Mouse (Mus musculus) ES-E14 (cell line): Measurements from ENCODE around the gene Pafah2. TPM values are rescaled to one million over a fixed set of nuclear protein-coding genes. Genes with fewer than 3 reads are reported as not detected.

Experiments
- DNase-seq: peaks from one replicate; pipeline ENCODE4 v3.0.0-alpha.2; 2013; ENCODE audit warnings: low read depth, low spot score
- H3K27ac ChIP-seq: 2 replicates; pipeline ENCODE4 v1.5.1; 2012; ENCODE audit warnings: low read depth, mild to moderate bottlenecking, low read length, moderate library complexity, mixed read lengths; ENCODE audit not compliant: poor library complexity, insufficient read depth, severe bottlenecking
- H3K36me3 ChIP-seq: 2 replicates; pipeline ENCODE4 v1.6.1; 2012; ENCODE audit warnings: mild to moderate bottlenecking, low read length, moderate library complexity, mixed read lengths; ENCODE audit not compliant: control insufficient read depth, poor library complexity, insufficient read depth, severe bottlenecking
- H3K4me1 ChIP-seq, 2 experiments: fragments of 150-350 bp in 1 of 2; sonication (generic) in 1 of 2; 2 replicates each; pipeline ENCODE4 v1.6.1; 2012; ENCODE audit warnings: low read length in 2 of 2, mild to moderate bottlenecking in 1 of 2, mixed read lengths in 1 of 2; ENCODE audit not compliant: control insufficient read depth in 2 of 2, insufficient read depth in 2 of 2, poor library complexity in 1 of 2
- H3K4me3 ChIP-seq, 2 experiments: fragments of 150-350 bp in 1 of 2; sonication (generic) in 1 of 2; 2 replicates each; pipeline ENCODE4 v1.5.1; 2012; ENCODE audit warnings: low read length in 2 of 2, low read depth in 1 of 2, mild to moderate bottlenecking in 1 of 2, mixed read lengths in 1 of 2; ENCODE audit not compliant: insufficient read depth in 1 of 2, poor library complexity in 1 of 2, severe bottlenecking in 1 of 2
- H3K9ac ChIP-seq: 2 replicates; pipeline ENCODE4 v1.6.1; 2012; ENCODE audit warnings: low read depth, mild to moderate bottlenecking, low read length, mixed read lengths; ENCODE audit not compliant: poor library complexity, insufficient read depth, severe bottlenecking
- H3K9me3 ChIP-seq: fragments of 150-350 bp; sonication (generic); 2 replicates; pipeline ENCODE4 v1.6.1; 2012; ENCODE audit warnings: low read depth, mild to moderate bottlenecking, low read length; ENCODE audit not compliant: control insufficient read depth, insufficient read depth
- CHD2 ChIP-seq: IDR thresholded peaks from 2 replicates; pipeline ENCODE4 v1.6.1; 2014; ENCODE audit warnings: mild to moderate bottlenecking, low read depth, low read length, inconsistent platforms
- HCFC1 ChIP-seq: IDR thresholded peaks from 2 replicates; pipeline ENCODE4 v1.6.1; 2012; ENCODE audit warnings: low read length, inconsistent platforms, borderline replicate concordance; ENCODE audit not compliant: insufficient read depth
- MAFK ChIP-seq: IDR thresholded peaks from 2 replicates; pipeline ENCODE4 v1.6.1; 2014; ENCODE audit warnings: mild to moderate bottlenecking, low read depth, low read length, inconsistent platforms; ENCODE audit not compliant: insufficient read depth
- ZC3H11A ChIP-seq: IDR thresholded peaks from 2 replicates; pipeline ENCODE4 v1.6.1; 2012; ENCODE audit warnings: low read depth, mild to moderate bottlenecking, inconsistent platforms, low read length, borderline replicate concordance
- ZNF384 ChIP-seq: IDR thresholded peaks from 2 replicates; pipeline ENCODE4 v1.6.1; 2012; ENCODE audit warnings: low read depth, low read length, inconsistent platforms
- in situ Hi-C, 2 experiments: fragments of 600-800 bp; cut with MboI; formaldehyde crosslinking; loops; one replicate each; pipeline ENCODE4 v1.15.1; 2025; ENCODE audit warnings: low sequenced_read_pairs in 2 of 2, inconsistent platforms in 1 of 2; ENCODE audit not compliant: unreplicated experiment in 2 of 2
- total RNA-seq: library from RNA; depleted of rRNA; stranded (reverse); fragments of 300-350 nt; gene quantifications from 2 replicates; pipeline ENCODE4 v1.2.3, GENCODE M21; 2012

Gene Pafah2
- total RNA-seq, 1 experiment: 15.8 TPM

DNA sequence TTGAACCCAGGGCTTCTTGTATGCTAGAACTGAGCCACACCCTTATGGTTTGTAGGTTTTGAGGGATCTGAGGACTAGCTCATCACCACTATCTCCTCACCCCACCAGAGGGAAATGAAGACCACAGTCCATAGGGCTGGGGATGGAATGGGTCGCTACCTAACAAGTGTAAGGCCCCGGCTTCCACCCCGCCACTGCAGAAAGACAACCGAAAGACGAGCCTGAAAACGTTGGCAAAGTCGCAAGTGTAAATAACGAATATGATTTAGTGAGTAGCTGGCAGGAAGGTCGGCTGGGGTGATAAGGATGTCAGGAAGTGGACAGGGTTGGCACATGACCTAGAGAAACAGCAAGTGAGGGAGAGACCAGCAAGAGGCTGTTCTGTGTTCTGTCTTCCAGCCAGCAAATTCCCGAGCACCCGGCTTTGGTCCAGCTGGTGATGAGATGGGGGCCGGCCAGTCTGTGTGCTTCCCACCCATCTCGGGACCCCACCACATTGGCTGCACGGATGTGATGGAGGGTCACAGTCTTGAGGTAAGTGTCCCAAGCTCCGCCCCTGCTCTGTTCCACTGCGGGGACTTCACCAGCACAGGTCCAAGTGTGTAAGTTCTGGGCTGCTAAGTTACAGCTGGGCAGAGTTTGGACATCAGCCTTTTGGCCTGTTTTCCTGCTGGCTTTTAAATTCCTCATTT, 6.6 kb downstream of the Pafah2 start:
- H3K9ac ChIP-seq: peak overlapping the region; percentile 31
- H3K9me3 ChIP-seq: no peaks in the 10 kb centered on the region
- in situ Hi-C loops: no loop called here
- peaks cover 0 to 12% of the 10 kb centered on the region in 2 experiments; a peak in 2 of 4 replicates for H3K4me1 ChIP-seq
- H3K27ac ChIP-seq: no peak overlapping the region
- no peak for DNase-seq
- H3K4me3 ChIP-seq: no peak overlapping the region
- no peak for TF ChIP-seq ZNF384
- no peak for TF ChIP-seq CHD2
- TF ChIP-seq MAFK: no peak
- TF ChIP-seq HCFC1: no peak
- no peak for TF ChIP-seq ZC3H11A
- H3K36me3 ChIP-seq: no peaks in the 10 kb centered on the region

DNA sequence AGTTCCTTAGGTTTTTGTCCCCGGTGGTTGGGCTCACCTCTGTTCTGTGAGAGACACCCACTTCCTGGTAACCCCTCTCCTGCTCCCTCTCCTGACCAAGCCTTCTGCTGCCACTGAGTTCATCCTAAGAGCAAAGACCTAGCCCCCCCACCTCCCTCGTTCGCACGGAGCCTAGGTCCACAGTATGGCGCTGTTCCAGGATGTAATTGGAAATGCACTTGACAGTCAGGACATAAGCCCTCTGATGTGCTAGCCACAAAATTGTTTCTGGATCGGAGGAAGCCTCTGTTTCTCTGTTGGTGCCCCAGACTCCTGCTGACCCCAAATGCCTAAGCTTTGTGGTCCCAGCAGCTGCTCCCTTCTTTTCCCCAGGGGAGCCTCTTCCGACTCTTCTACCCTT, 7.6 kb downstream of the Pafah2 start:
- Histone ChIP-seq H3K27ac (no peak overlapping the region), H3K36me3 (no peaks in the 10 kb centered on the region), H3K9me3 (no peaks in the 10 kb centered on the region), H3K4me1 (peaks cover 0 to 12% of the 10 kb centered on the region in 2 experiments; a peak in 2 of 4 replicates), H3K9ac (no peak overlapping the region), H3K4me3 (no peak overlapping the region)
- no peak for DNase-seq
- TF ChIP-seq MAFK: no peak
- TF ChIP-seq ZNF384: no peak
- no peak for TF ChIP-seq HCFC1
- TF ChIP-seq CHD2: no peak
- TF ChIP-seq ZC3H11A: no peak
- in situ Hi-C loops: no loop called here

DNA sequence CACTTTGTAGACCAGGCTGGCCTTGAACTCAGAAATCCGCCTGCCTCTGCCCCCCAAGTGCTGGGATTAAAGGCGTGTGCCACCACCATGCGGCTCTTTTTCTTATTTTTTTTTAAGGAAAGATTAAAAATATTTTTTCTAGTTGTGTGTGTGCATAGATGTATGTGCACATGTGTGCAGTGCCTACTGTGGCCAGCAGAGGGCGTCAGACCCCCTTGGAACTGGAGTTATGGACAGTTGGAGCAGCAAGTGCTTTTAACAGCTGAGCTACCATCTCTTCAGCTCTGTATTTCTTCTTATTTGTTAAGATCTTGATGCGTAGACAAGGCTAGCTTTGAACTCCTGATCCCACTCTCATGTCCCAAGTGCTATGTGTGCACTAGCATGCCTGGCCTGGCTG, 13.2 kb downstream of the Pafah2 start:
- H3K36me3 ChIP-seq: no peaks in the 10 kb centered on the region
- H3K9ac ChIP-seq: no peak overlapping the region
- in situ Hi-C loops: loop anchor here in 1 of 2 experiments (5.0 kb wide), 1 partner anchor 68 kb away; no protein-coding TSS in a partner anchor
- peak; percentile 67 for DNase-seq
- H3K9me3 ChIP-seq: no peaks in the 10 kb centered on the region
- H3K4me1 ChIP-seq: peaks cover 0 to 4% of the 10 kb centered on the region in 2 experiments; a peak in 1 of 4 replicates
- no peak overlapping the region for H3K27ac ChIP-seq
- TF ChIP-seq CHD2: no peak
- no peak for TF ChIP-seq MAFK
- TF ChIP-seq HCFC1: no peak
- 0 out of 2 replicates have a peak, but pooled peaks have one; percentile 34 for TF ChIP-seq ZNF384
- TF ChIP-seq ZC3H11A: peak; percentile 87
- no peak overlapping the region for H3K4me3 ChIP-seq

DNA sequence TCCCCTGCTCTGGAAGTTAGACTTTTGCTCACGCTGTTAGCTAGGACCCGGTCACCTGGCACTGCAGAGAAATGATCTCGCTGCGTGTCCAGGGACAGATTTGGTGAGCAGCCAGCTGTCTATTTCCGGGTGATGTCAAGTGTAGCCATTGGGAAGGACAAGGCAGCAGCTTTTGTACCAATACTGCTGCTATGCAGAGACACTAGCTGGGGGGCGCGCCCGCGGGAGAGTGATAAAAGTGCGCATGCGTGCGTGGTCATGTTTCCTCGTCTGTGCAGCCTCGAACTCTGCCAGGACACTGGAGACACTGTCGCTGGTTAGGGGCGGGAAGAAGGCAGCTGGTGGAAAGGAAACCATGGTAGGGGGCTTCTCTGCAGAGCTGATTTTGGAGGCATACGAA, 20.1 kb downstream of the Pafah2 start:
- peaks cover 2 to 13% of the 10 kb centered on the region in 2 experiments; a peak in 2 of 4 replicates for H3K4me1 ChIP-seq
- in situ Hi-C loops: no loop called here
- DNase-seq: peak; percentile 51
- no peak overlapping the region for H3K27ac ChIP-seq
- H3K9me3 ChIP-seq: no peaks in the 10 kb centered on the region
- H3K9ac ChIP-seq: no peak overlapping the region
- TF ChIP-seq MAFK: no peak
- TF ChIP-seq ZC3H11A: no peak
- TF ChIP-seq HCFC1: no peak
- no peak for TF ChIP-seq CHD2
- no peak for TF ChIP-seq ZNF384
- H3K36me3 ChIP-seq: no peaks in the 10 kb centered on the region
- no peak overlapping the region for H3K4me3 ChIP-seq
